Mouse (Mus musculus): ENCODE measurements around the gene Plekha7.

Plekha7 gene

DNA sequence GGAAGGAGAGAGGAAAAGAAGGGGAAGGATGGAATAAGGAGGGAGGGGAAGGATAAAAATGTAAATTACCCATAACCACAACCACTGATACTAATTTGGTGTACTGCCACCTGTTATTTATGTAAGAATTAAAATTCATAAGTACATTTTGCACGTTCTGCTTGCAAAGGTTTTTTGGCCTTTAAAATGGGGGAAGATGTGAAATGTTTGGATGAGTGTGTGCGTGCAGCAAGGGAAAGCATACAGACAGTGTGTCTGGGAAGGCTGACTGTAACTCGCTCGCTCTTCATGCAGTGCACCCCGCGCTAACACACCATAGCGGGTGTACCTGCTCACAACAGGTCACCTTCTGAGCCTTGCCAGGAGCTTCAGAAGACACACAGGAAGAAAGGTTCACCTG, 90.4 kb downstream of the Plekha7 start:
- no peak for DNase-seq

DNA sequence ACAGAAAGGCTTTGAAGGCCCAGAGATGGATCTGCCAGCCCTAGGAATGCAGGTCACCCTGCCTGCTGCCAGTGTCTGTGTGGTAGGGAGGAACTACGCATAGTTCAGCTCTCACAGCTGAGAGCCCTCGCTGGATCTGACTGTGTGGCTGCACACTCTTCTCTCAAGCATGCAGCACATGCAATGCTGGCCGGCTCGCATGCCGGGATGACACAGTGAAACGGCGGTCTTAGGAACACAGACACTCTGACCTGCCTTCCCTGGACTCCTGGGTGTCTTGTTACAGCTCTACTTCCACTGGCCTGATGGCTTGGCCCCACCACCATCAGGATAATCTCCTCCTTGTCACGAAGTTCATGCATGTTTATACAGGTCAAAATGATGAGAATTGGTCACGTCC, 96.3 kb downstream of the Plekha7 start:
- no peak for DNase-seq

DNA sequence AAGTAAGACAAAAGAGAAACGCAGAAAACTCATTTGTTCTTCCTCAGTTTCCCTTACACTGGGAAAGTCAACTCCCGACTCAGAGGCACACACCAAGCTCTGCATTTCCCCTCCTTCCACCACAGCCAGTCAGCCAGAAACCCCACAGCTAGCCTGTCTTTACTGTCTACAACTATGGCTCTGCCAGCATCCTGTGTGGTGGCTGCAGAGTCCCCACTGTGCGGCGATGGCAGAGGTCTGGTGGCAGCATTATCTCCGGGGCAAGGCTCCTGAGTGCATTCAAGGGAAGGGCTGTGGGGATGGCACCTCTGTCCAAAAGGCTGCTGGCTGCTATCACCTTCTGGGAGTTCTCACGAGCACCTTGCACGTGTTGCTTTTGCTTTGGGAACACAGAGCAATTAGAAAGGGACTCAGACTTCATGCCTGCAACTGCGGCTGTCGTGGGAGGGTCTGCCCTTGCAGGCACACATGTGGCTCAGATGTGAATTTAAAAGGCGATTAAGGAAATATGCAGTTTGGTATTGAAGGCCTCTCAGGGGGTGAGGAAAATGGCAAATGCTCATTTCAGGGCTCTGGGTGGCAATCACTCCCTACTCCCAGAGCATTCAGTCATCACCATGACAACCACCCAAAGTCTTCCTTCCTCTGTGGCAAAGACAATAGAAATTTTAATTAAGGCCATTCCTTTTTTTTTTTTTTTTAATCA, 98.1 kb downstream of the Plekha7 start:
- DNase-seq: no peak

DNA sequence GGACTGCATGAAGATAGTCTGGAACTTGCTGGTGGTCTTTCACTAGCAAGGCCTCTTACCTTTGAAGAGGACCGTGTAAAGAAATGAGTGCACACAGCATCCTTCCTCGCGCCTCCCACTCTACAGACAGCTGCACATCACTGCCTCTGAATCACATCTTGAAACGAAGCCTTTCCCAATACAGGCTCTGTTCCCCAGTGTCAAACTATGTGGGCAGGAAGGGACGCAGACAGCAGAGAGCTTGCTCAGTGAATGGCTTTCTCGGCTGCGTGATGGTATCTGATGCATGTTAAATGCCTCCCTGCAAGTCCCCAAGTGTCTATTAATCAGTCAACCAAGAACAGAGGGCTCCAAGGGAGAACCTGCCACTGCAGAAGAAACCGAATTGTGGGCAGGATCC, 99.3 kb downstream of the Plekha7 start:
- no peak for DNase-seq

DNA sequence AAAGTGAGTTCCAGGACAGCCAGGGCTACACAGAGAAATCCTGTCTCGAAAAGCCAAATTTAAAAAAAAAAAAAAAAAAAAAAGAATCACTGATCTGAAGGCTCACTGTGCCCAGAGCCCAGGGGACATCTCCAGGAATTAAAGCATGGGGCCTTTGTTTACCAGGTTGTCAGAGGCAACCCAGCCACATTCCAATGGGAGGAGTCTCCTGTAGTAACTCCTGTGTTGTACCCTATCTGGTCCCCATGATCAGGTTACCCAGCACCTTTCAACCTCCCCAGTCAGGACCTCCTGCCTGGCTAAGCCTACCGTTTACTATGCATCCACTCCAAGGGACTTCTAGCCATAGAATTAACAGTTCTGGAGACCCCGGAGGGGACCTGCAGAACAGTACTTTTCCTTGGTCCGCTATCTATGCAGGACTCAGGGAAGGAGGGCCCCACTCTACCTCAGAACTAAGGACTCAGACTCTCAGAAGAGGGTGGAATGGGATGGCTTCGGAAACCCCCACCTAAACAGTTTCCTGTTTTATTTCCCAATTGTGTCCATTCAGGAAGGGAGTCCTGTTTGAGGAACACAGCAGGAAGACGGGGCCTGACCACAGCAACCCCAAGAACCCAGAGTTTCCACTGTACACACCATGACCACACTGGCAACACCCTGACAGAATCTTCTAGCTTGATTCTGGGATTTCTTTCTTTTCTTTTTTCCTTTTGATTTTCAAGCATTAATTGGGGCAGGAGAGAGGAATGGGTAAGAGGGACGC, 101.2 kb downstream of the Plekha7 start:
- DNase-seq: no peak

DNA sequence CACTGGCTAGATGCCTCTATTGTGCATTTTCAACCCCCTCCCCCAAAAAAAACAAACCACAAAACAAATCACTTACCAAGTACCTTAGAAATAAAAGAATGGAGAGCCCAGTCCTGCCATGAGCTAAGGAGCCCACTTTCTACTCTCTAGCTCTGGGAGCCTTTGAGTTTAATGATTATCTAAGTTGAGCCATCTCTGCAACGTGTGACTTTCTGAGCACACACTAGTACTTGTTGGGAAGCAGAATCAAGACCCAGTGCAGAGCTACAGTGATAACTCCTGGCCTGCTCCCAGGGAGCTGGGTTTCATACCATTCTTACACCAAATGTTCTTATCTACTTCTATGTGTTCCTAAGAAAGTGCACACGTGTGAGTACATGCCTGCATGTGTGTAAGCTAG, 102.7 kb downstream of the Plekha7 start:
- no peak for DNase-seq

DNA sequence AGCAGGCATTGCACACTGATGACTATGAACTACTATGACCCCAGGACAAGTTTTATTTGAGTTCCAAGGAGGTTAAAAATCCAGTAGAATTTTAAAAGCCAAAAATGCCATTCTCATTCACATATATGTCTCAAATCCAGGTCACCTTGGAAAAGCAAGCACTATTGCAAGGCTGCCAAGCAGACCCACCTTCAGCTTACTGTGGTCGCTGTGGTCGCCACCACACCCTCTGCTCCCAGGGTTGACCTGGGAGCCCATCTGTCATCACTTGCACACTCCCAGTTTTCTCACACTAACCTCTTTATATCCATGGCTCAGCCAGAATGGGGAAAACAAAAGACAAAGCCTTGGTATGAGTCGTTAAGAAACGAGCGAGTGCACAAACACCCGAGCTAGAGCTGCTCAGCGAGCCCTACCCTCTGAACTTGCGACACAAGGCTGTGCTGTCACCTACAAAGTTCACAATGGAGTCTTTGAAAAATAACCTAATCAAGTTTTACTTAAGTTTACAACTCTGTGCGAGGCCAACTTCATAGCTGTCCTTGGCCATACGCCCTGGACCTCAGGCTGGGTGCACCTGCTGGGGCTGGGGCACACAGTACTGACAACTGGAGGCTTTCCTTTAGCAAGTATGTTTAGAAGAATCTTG, 106.0 kb downstream of the Plekha7 start:
- no peak for DNase-seq

DNA sequence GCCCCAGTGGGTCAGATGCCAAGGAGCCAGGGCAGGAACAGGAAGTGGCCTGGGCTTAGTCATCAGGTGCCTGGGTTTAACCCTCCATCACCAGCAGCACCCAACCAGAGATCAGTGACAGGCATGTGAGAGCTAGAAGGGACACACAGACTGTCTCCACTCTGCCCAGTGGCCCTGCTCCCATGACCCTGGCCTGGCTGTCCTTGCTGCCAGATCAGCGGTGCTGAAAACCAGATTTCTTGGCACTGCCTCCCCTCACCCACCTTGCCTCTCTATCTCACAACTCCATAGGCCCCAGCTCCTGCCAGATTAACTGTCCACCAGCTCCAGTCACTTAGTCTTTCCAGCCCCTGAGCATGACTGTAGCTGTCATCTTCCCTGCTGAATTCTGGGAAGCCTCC, 107.2 kb downstream of the Plekha7 start:
- DNase-seq: no peak

DNA sequence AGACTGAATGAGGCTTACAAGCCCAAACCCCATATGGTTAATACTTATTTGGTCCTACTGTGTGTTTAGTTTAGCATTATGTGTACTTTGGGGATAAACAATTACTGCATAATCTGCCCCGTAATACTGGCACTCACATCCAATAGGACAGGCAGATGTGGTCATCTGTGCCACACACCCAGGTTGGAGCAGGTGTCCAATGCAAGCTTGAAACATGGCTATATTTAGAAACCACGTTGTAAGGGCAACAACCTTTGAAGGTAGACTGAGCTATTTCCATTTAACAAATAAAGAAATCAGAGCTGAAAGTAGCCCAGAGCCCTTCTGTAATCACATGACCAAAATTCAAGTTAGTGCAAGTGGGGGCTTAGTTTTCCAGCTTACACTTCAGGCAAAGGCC, 107.6 kb downstream of the Plekha7 start:
- DNase-seq: no peak

DNA sequence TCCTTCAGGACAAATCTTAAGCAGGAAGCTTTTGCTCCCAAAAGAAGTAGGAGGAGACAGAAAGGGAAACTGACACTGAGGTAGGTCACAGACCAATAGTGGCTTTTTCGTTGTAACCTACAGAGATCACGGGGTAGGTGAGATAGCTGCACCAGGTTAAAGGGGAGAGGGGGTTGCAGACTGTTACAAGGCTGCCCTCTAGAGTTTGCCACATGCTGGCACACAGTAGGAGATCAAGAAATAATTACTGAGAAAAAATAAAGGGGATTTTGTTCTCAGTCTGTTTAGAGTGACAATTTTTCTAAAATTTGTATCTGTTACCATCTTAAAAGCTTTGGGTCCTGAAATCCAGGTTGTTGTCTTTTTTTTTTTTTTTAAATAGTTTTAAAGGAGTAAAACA, 109.3 kb downstream of the Plekha7 start:
- no peak for DNase-seq

DNA sequence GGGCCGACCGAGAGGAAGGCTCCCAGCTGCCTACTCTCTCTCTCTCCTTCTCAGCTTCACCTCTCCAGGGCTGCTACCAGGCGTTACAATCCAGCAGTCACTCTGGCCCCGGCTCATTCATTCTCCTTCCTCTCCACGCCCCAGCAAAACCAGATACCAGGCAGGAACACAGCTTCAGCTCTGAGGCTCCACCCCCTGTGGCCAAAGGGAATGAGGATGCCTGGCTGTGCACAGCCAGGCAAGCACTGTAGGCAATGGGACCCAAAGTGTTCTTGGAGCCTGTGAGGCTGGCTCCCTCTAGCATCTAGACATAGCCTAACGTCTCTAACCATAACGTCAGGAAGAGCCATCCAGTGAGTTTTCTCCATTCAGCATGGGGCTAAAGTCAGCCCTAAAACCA, 109.8 kb downstream of the Plekha7 start:
- no peak for DNase-seq

DNA sequence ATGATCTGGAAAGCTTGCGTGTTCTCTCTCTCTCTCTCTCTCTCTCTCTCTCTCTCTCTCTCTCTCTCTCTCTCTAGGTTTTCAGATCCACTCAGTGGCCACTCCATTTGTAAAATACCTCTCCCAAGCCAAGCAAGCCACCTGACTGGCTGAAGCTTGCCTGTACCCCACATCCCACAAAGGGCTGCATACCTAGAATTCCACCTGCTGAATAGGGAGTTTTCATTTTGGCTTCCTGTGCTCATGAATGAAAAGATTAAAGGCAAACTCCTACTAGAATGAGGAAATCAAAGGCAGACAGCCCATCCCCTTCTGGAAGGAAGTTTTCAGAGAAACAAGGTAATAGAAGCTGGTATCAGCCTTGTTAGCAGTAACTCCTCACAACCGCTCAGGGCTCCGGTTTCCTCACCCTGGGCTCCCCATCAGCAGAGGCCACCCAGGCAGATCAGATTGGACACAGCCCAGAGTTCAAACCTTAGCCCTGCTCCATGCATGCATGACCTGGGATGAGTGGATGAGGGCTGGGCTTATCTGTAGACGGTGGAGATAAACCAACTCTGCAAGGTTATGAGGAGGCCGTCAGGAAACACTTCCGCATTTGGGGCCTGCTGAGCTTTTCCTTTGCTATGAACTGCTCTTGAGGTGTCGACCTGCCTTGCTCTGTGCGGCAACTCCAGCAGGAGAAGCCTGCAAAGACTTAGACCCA, 111.0 kb downstream of the Plekha7 start:
- no peak for DNase-seq

DNA sequence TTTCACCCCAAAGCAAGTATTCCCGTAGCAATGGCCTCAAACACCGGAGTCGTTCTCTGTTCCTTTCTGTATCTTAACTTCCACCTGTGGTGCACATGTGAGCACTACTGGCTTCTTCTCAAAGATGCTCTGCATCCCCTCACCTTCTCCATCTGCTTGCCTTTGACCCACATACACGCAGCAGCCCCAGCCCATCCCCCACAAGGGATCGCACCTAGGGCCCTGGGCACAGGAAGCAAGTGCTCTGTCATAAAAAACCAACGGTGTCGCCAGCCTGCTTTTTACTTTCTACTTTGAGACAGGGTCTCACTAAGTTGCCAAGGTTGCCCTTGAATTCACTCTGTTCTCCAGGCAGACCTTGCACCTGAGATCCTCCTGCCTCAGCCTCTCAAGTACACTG, 113.2 kb downstream of the Plekha7 start:
- no peak for DNase-seq

DNA sequence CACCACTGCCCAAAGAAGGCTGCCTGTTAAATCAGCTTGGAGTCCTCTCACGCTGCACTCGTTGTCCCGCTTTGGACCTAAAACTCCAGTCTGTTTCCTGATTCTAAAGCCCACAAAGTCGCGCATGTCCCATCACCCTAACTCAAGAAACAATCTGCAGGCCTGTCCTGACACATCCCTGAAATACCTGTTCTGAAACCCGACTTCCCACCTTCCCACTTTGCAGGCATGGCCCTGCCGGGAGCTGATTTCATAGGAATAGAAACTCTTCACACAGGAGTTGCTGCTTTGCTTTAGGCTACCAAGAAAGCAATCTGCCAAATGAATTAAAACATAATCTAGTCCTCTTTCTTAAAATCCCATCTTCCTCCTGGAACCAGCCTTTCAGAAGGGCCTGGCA, 115.2 kb downstream of the Plekha7 start:
- no peak for DNase-seq

DNA sequence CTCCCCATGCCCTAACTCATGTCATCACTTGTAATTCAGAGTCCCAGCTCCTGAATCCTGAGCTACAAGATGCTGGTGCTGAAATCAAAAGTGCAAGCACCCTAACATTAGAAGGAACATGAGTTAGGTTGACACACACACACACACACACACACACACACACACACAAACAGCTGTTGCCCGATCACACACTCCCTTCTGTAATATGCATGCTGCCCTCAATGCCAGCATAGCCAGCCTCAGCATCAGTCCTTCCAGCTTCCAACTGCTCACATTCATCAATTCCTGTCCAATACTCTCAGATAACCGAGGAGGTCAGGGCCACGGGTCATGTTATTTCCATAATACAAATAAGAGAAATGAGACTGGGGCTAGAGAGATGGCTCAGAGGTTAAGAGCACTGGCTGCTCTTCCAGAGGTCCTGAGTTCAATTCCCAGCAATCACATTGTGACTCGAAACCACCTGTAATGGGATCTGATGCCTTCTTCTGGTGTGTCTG, 116.0 kb downstream of the Plekha7 start:
- no peak for DNase-seq

DNA sequence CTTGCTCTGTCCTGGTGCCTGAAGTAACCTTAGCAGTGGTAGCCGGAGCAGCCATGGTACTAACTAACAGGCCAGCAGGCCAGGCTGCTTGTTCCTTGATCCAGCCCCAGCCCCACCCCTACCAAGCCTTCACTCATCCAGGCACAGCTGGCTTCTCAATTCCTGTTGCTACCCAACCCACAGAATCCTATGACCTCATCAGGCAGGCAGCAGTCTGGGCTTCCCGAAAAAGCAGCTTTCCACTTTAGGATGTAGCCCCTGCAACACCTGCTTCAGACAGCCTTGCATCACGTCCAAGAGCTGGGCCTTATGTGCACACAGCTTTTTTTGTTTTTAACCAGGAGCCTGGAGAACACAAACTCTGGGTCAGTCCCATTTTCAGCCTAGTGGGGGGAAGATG, 117.0 kb downstream of the Plekha7 start:
- DNase-seq: no peak

DNA sequence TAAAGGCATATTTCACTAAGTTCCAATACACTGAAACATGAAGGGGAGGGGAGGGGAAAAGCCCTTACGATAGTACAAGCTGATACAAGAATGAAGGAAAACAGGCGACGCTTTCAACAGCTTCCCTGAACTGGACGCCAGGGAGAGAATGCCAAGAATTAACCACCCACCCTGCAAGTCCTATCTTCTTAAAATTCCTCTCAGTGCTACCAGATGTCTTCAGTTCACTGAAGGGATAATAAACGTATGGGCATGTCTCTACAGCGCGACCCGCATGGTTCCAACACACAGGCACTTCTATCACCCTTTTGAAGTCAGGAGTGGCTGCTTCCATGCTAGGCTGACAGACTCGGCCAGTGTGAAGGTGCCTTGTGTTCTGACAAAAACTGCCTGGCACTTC, 118.5 kb downstream of the Plekha7 start:
- no peak for DNase-seq

DNA sequence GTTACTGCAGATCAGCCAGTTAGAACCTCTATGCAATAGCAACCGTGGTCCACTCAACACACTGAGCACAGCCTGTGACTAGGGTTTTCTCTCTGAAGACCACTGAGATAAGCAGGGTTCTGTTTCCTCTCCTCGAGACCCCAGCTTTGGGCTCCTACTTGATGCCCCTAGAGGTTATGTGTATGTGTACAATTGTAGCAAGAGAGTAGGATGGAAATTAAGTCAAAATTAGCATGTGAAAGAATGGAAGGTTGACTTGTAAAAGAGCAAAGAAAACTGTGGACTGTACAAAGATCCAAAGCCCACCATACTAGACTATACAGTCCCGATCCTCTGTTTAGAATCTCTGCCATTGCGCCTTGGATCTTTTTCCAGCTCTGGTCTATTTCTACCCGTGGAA, 119.8 kb downstream of the Plekha7 start:
- DNase-seq: no peak

DNA sequence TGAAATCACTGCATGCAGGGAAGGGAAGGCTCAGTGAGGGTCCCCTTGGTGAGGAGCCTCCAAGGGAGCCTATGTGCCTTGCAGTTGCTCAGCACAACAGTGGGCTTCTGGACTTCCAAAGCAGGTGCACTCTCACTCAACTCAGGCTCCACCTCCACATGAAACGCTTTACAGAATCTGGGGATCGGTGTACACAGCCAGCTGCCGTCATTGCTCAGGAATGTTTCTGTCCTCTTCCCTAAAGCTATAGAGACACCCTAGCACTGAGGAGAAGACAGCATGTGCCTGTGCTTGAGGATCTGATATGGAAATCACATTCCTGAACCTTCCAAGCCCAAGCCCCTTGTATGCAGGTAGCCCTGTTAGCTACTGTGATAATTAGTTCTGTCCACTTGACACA, 120.7 kb downstream of the Plekha7 start:
- no peak for DNase-seq

DNA sequence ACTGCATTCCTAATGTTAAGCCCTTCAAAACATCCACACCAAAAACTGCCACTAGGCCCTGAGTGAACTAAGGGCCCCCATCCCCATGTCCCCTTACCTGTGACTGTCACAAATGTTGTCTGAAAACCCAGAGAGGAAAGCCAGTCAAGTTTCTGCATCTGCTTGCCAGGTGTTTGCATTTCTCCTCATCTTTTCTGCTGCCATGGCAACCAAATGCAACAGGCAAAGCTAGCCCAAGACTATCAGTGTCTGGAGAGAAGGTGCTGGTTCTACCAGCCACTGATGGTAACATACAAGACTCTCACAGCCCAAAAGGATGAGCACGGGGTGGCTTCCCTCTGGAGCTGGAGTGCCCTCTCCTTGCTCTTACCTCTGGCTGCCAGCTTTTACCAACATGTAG, 121.3 kb downstream of the Plekha7 start:
- no peak for DNase-seq

DNA sequence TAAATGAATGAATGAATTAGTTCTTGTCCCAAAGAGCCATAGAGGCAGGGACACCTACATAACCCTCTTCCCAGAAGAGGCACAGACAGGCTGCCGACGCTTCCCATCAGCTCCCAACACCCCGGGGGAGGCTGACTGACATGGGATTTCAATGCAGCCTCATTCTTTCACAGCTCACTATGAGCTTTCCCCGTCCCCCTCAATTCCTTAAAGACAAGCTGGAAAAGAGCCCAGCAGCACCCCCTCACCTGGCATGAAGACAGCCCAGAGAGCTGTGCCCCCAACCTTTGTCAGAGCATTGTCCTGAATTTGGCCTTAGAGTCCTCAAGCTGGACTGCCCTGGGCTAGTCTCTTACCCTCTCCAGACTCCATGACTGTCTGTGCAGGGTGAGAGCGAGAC, 122.0 kb downstream of the Plekha7 start:
- DNase-seq: no peak

DNA sequence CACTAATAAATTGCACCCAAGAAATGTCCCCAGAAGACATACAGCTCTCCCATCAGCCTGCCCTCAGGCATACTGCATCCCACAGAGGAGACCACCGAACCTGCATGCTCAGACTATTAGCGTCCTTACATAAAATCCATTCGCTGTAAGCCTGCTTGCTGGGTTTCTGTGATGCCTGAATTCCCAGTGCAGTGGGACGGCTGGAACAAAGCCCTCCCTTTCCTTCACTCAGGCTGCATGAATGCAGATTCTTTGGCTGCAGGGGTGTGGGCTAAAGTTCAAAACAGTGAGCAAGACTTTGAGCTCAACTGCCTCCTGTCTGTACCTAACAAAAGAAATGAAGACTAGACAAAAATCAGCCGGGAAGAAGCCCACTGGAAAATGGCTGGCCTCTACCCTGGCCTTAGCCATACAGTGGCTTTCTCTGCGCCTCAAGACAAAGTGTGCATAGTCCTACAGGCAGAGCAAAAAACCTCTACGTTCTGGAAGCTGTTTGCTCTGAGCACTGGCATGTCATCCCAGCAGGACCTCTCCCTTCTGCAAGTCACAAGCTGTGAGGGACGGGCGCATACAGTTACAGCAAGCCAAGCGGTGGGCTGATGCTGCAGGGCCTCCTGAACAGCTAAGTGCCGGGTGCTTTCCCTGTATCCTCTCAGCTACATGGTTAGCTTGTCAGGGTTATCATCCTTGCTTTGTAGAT, 123.7 kb downstream of the Plekha7 start:
- DNase-seq: no peak

DNA sequence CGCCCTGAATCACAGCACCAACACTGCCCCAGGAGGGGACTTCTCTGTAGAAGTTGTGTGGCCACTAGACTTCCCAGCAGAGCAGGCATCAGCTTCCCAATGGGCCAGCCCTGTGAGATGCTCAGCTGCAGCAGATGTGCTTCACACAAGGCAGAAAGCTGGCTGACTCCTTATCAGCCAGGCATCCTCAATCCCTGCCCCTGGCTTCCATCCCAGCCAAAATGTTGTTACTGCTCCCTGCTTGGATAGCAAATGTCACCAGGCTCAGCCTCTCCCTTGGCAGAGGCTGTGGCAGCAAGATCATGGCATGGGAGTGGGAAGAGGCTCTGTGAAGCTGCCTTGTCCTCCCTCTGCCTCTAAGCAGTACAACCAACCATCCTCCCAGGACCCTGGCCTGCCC, 125.7 kb downstream of the Plekha7 start:
- DNase-seq: peak; percentile 16

Data from cerebellum, adult 11 months (tissue).